Mouse (Mus musculus): ENCODE data around the gene Usp12.
"Not testable (repeated sequence)": the region's sequence is repeated elsewhere in the genome, so short reads cannot be mapped to it uniquely, and the experiment has no call there.

Gene Usp12

DNA sequence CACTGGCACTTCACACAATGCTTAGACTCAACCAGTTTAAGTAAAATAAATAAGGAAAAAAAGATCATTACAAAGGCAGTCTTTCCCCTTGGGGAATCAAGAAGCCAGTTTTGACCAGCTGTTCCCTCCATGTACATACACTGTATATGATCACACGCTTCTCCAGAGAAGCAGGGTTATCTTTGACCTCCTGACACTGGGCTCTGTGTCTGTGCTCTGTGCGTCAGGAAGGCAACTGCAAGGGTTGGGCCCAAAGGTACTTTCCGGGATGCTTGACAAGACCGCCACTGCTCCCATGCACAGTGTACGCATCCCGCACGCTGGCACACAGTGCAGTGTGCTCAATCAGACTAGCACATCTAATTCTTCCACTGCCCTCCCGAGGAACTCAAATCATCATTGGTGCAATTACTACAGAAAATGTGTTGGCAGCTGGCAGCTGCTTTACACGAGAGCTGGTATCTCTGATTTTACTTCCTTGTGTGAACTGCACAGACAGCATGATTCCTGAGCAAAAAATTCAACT lies 57.8 kb downstream of the Usp12 start:
- DNase-seq: no peak

DNA sequence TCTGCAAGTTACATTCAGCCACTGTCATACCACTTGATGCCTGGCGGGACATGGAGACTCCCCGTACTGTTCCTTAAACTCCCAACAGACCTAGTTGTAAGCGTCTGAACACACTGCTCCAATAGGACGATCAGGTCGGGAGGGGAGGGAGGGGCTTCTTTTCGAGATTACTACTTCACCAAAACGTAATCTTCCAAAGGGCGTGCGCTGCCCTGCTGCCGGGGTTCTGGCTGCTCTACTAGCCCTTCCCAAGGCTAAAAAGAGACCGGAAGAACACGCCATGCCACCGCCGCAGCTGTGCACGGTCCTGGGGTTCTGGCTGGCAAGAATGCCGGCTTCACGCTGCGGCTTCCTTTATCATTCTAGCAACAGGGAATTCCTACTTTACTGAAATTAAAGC lies 58.5 kb downstream of the Usp12 start:
- DNase-seq: no peak

DNA sequence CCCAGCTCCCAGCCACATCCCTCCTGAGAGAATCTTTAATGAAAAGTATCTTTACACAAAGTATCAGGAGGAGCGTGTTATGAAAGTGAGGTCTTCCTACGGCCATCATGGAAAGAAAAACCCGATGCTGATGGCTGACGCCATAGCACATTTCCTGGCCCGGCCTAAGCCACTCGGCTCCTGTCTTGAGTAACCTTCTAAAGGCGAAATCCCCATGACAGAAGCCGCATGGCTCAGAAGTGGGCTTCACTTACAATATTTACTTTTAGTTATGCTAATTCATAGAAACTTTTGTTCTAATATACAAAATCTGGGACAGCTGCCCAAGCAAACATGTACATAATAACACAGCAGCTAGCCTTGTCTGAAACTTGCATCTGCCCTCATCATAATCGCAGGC lies 59.8 kb downstream of the Usp12 start:
- not testable (repeated sequence) for DNase-seq

DNA sequence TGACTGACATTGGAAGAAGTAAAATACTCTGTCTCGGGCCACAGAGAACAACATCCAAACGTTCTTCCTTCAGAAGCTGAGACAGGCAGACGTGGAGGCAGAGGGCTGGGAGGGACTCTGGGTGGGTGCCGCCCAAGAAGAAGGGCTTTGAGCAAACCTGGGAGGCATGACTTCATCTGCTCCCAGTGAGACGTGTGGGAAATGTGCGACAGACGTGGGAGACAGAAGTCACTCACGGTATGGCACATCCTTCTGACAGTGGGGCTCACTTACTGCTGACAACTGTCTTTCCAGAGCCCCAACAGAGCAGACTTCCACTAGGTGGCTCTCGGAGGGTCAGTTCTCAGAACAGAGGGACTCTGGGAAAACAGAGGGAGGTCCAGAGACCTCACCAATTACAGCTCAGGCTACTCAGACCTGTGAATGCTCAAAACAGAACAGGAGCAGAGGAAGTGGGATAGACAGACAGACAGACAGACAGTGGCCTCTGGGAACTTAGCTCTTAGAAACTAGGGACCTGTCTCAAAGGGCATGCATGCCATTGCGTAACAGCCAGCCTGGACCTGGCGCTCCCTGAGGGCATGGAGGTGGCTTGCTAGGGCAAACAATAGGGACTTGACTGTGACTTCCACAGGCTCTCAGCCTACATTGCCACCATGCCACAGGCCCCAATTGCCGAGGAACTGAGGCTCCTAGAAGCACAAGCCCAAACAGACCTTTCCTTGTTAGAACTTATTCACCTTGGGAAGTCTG lies 60.7 kb downstream of the Usp12 start:
- DNase-seq: no peak

- no peak for DNase-seq
Observed at GRCm38 (mm10) chr5:146733372-146733771, 61.4 kb downstream of the Usp12 start.

DNA sequence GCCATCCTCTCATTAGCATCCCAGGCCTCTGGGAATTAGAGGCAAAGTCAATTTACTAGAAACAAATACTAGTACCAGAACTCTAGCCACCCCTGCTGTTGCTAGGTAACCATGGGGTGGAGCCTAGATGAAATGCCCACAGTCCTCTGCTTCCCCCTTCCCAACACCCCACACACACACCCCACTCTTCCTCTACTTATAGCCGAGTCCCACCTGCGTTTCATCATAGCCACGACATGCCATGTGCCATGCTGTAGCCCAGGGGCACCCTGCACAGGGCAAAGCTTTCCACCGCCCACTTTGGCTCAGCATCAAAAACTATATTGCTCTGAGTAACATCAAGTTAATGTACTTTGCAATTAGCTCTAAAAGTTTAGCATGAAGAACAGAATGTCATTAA lies 67.8 kb downstream of the Usp12 start:
- DNase-seq: no peak

DNA sequence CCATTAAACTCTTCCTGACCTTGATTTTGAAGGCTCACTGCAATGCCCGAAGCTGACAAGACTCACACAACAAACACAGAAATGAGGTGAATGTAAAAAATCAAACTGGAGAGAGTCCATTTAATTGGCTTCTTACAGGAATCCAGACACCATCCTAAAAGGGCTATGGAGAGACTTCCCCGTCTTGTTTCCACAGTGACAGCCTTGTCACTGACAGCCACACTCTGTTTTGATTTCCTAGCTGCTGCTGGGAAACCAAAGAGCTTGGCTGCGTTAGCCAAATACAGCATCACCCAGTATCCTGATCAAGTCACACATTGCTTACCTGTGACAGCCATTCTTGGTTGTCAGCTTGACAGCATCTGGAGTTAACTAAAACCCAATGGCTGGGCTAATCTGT lies 69.8 kb downstream of the Usp12 start:
- no peak for DNase-seq

- DNase-seq: no peak
Observed at GRCm38 (mm10) chr5:146723452-146723851, 71.4 kb downstream of the Usp12 start.

GRCm38 (mm10) chr5:146722226-146722625 lies 72.6 kb downstream of the Usp12 start:
- peak; percentile 69 to 72 for DNase-seq

- DNase-seq: peak in 1 of 2 experiments; percentile 36
Observed at GRCm38 (mm10) chr5:146719584-146720356, 75.0 kb downstream of the Usp12 start.

DNA sequence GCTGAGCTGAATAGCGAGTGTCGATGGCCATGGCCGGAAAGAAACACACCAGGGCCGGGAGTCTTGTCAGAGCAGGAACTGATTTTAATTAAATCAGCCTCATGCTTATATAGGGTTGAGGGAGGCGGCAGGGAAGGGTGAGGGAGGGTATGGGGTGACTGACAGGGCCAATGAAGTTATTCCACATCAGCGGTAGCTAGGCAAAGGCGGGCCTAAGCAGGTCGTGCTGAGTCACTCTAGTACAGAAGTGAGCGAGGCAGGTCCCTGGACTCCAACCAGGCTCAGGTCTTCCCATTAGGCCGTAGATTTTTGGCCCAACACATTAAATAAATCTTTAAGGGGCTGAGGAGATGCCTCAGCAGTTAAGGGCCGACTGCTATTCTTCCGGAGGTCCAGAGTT lies 81.0 kb downstream of the Usp12 start:
- peak in 1 of 2 experiments; percentile 24 for DNase-seq

GRCm38 (mm10) chr5:146713088-146713487 lies 81.7 kb downstream of the Usp12 start:
- peak; percentile 62 to 80 for DNase-seq

- peak; percentile 55 to 66 for DNase-seq
Observed at GRCm38 (mm10) chr5:146712282-146712918, 82.4 kb downstream of the Usp12 start.

GRCm38 (mm10) chr5:146709361-146709760 lies 85.4 kb downstream of the Usp12 start:
- DNase-seq: no peak

- peak; percentile 92 to 93 for DNase-seq
Observed at GRCm38 (mm10) chr5:146705815-146706408, 88.9 kb downstream of the Usp12 start.

- no peak for DNase-seq
Observed at GRCm38 (mm10) chr5:146705411-146705810, 89.4 kb downstream of the Usp12 start.

DNA sequence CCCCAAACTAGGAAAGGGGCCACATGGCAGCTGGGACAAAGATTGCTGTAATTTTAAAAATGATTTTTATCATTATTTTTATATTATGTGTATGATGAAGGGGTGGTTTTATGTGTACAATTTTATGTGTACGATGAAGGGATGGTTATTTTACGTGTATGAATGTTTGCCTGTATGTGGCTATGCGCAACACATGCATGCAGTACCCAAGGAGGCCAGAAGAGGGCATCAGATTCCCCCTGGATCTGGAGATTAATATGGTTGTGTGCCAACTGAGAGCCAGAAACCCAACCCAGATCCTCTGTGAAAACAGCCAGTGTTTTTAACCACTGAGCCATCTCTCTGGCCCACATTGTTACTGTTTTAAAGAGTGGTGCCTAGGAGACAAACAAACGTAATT lies 90.6 kb downstream of the Usp12 start:
- DNase-seq: peak in 1 of 2 experiments; percentile 46

DNA sequence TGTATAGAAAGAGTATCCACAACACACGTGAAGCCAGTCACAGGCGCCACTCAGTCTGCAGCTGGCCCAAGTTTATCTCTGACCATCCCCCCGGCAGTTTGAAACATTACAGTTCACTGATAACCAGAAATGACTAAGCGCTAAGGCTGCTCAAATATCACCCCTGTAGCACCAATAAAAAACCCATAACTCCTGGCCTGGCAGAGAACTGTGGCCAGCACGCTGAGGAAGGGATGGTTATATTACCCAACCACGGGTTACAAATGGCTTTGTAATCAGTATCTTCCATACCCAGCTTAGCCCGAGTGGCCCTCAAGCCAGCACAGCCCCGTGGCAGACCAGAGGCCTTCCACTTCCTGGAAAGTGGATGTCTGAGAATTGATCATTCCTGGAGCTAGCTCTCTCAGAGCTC lies 91.1 kb downstream of the Usp12 start:
- DNase-seq: no peak

DNA sequence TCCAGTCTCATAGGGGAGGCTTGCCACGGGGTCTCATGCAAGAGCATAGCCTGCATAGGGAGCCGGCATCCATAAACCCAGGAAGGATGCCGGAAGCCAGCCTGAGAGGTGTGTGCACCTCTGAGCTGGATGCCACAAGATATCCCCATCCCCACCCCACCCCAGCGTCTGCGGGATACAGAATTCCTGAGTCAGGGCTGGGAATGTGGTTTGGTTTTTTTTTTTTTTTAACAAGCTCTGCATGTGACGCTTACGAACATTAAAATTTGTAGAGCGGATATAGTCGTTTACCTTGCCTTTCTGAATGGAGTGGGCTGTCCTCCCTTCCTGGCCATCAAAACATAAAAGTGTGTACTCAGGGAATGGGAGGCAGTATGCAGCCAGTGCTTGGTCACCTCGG lies 94.7 kb downstream of the Usp12 start:
- DNase-seq: no peak

DNA sequence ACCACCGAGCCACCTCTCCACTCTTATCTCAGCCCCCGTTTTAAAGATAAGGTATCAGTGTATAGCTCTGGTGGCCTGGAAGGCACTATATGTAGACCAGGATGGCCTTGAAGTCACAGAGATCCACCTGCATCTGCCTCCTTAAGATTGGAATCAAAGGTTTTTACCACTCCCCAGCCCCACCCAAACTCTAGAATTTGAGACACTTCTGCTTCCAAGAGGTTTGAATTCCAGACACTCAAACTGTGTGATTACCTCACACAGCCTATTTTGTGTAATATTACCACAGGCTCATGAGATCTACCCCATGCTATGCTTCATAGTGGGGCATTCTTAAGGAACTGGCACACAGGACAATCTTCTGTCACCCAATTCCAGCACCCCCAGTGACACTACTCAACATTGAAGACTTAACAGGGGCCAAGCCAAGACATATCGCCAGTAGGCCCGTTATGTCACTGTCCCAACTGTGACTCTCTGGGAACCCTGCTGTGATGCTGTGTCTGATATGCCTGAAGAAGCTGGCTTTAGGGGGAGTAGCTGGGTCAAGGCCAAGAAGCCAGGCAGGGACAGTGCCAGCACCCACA lies 95.3 kb downstream of the Usp12 start:
- no peak for DNase-seq

DNA sequence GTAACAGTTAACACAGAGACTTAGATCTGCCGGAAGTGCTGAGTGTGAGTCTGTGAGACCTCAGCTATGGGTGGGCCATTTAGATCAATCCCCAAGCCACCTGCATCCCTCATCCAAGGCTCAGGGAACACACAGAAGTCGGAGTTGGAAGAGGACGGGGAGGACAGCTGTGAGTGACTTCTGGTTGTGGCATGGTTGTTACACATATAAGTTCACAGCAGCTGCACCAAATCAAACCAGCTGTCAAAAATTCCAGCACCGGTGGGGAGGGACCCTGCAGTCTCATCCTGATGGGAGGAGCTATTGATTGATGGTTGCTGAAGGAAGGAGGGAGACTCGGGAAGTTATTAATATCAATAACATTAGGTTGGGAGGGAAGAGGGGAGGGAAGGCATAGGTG lies 99.3 kb downstream of the Usp12 start:
- DNase-seq: no peak

DNA sequence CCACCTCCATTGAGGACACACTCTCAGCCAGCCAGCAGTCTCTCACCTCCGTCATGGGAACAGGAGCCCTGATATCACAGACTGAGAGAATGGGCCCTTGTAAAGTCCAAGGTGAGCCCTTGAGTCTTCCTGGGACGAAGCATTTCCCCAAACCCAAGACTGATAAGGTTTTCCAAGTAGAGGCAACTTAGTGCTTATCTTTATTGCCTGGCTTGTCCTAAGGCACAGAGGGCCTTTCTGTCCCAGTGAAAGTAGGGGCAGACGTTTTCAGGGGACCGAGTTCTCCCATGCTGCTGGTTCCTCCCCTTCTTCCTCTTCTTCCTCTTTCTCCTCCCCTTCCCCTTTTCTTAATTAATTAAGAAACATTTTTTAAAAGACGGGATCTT lies 101.8 kb downstream of the Usp12 start:
- DNase-seq: no peak
